Mouse (Mus musculus): ENCODE results near the gene Csl. TPM values are rescaled to one million over a fixed set of nuclear protein-coding genes. Genes with fewer than 3 reads are reported as not detected.

The Csl gene
- total and polyA plus RNA-seq, 3 experiments, result 0.04 to 0.08 TPM; not detected in 1

- Histone ChIP-seq H3K9ac (ENCODE audit: control insufficient read depth, low read depth, low read length, poor library complexity, severe bottlenecking) (no peak overlapping the region), H3K9me3 (replicated peaks; ENCODE audit: insufficient read depth, low read length) (no peaks in the 10 kb centered on the region), H3K79me2 (ENCODE audit: control insufficient read depth, insufficient read depth, low read length, poor library complexity) (no peaks in the 10 kb centered on the region), H3K4me1 (ENCODE audit: control insufficient read depth in 1 of 2, insufficient read depth in 2 of 2, low read length in 2 of 2) (no peaks in the 10 kb centered on the region), H3K36me3 (ENCODE audit: control insufficient read depth in 1 of 2, insufficient read depth in 2 of 2, low read length in 2 of 2) (no peaks in the 10 kb centered on the region), H3K27me3 (ENCODE audit: control insufficient read depth in 1 of 2, insufficient read depth in 2 of 2, low read length in 2 of 2) (no peaks in the 10 kb centered on the region), H3K4me3 (ENCODE audit: control insufficient read depth in 1 of 2, insufficient read depth in 1 of 2, low read depth in 2 of 2, low read length in 2 of 2) (no peak overlapping the region), H3K27ac (ENCODE audit: control insufficient read depth, low read depth, low read length) (no peak overlapping the region)
- DNase-seq (ENCODE audit: low read depth, low spot score), result no peak
- TF ChIP-seq MAZ (IDR thresholded peaks at IDR 0.05; ENCODE audit: low read depth, low read length), result no peak
- no peak for TF ChIP-seq BHLHE40 (IDR thresholded peaks at IDR 0.05; ENCODE audit: borderline replicate concordance, low read depth, low read length)
- no peak for TF ChIP-seq POLR2AphosphoS2 (IDR thresholded peaks at IDR 0.05; ENCODE audit: low read length)
- no peak for TF ChIP-seq UBTF (IDR thresholded peaks at IDR 0.05; ENCODE audit: borderline replicate concordance, insufficient read depth, low read depth, low read length)
- TF ChIP-seq TCF12 (IDR thresholded peaks at IDR 0.05; ENCODE audit: low read depth, low read length), result no peak
- no peak for TF ChIP-seq MYB (IDR thresholded peaks at IDR 0.05; ENCODE audit: low read depth, low read length)
- no peak for TF ChIP-seq CTCF (IDR thresholded peaks at IDR 0.05 in 2 of 3, conservative IDR thresholded peaks at IDR 0.05 in 1 of 3; ENCODE audit: control insufficient read depth in 1 of 3, insufficient read depth in 1 of 3, low read depth in 2 of 3, low read length in 3 of 3, poor library complexity in 1 of 3, severe bottlenecking in 1 of 3)
- no peak for TF ChIP-seq ZC3H11A (IDR thresholded peaks at IDR 0.05; ENCODE audit: low read depth, low read length)
- TF ChIP-seq CHD1 (IDR thresholded peaks at IDR 0.05; ENCODE audit: low read depth, low read length), result no peak
These were observed 46.3 kb downstream of the Csl start for GRCm38 (mm10) chr10:99713129-99713528.

GRCm38 (mm10) chr10:99711567-99711966 is 47.9 kb downstream of the Csl start:
- no peaks in the 10 kb centered on the region for H3K4me1 ChIP-seq (ENCODE audit: control insufficient read depth in 1 of 2, insufficient read depth in 2 of 2, low read length in 2 of 2)
- H3K36me3 ChIP-seq (ENCODE audit: control insufficient read depth in 1 of 2, insufficient read depth in 2 of 2, low read length in 2 of 2), result no peaks in the 10 kb centered on the region
- H3K79me2 ChIP-seq (ENCODE audit: control insufficient read depth, insufficient read depth, low read length, poor library complexity), result no peaks in the 10 kb centered on the region
- no peak overlapping the region for H3K4me3 ChIP-seq (ENCODE audit: control insufficient read depth in 1 of 2, insufficient read depth in 1 of 2, low read depth in 2 of 2, low read length in 2 of 2)
- no peak overlapping the region for H3K9ac ChIP-seq (ENCODE audit: control insufficient read depth, low read depth, low read length, poor library complexity, severe bottlenecking)
- no peak for DNase-seq (ENCODE audit: low read depth, low spot score)
- H3K27ac ChIP-seq (ENCODE audit: control insufficient read depth, low read depth, low read length), result no peak overlapping the region
- no peaks in the 10 kb centered on the region for H3K27me3 ChIP-seq (ENCODE audit: control insufficient read depth in 1 of 2, insufficient read depth in 2 of 2, low read length in 2 of 2)
- no peaks in the 10 kb centered on the region for H3K9me3 ChIP-seq (replicated peaks; ENCODE audit: insufficient read depth, low read length)
- TF ChIP-seq NELFE (IDR thresholded peaks at IDR 0.05; ENCODE audit: low read depth, low read length), result no peak
